Mouse (Mus musculus): ENCODE measurements around the gene Wrb. TPM values are rescaled to one million over a fixed set of nuclear protein-coding genes. Genes with fewer than 3 reads are reported as not detected.

Wrb gene
- polyA plus RNA-seq, 1 experiment from 2014 or later = 116 TPM

- 43% methylated on average over 9 of the region's 9 CpGs for whole genome bisulfite sequencing
- Histone ChIP-seq H3K9me3 (no peaks in the 10 kb centered on the region), H3K9ac (replicated peaks) (no peak overlapping the region; the same call in 1 of the 2 replicates), H3K4me1 (peaks cover 10% of the 10 kb centered on the region), H3K4me3 (peak overlapping the region; percentile 29), H3K4me2 (replicated peaks) (peak overlapping the region; percentile 58), H3K36me3 (no peaks in the 10 kb centered on the region), H3K27ac (replicated peaks) (no peak overlapping the region), H3K27me3 (no peaks in the 10 kb centered on the region; the same call in 1 of the 2 replicates)
- no peak for ATAC-seq (ENCODE audit: low FRiP score, low read depth)
Measured at GRCm38 (mm10) chr16:96200702-96201028, 55.5 kb downstream of the Wrb start.

GRCm38 (mm10) chr16:96201485-96202232 is 56.5 kb downstream of the Wrb start:
- Histone ChIP-seq H3K4me2 (replicated peaks) (no peak overlapping the region), H3K9me3 (no peaks in the 10 kb centered on the region), H3K9ac (replicated peaks) (no peak overlapping the region), H3K27me3 (no peaks in the 10 kb centered on the region; the same call in 1 of the 2 replicates), H3K4me1 (peaks cover 10% of the 10 kb centered on the region), H3K36me3 (no peaks in the 10 kb centered on the region), H3K4me3 (no peak overlapping the region), H3K27ac (replicated peaks) (no peak overlapping the region)
- ATAC-seq (ENCODE audit: low FRiP score, low read depth) = no peak
- 82% methylated on average over 11 of the region's 11 CpGs for WGBS

Other genes starting within 250 kb of the Wrb start
- gene Psmg1, start 154.4 kb upstream of the Wrb start, polyA plus RNA-seq (2016; fragmentation: Nextera tagmentation; extraction: Ambion mirVana) = 72.0 and 72.5 TPM in 2 replicates
- 210 and 222 TPM in 2 replicates for gene Brwd1, start 62.9 kb upstream of the Wrb start, polyA plus RNA-seq (2016; fragmentation: Nextera tagmentation; extraction: Ambion mirVana)
- gene Hmgn1, start 17.7 kb upstream of the Wrb start, polyA plus RNA-seq (2016; fragmentation: Nextera tagmentation; extraction: Ambion mirVana) = 718 and 726 TPM in 2 replicates
- gene Lca5l, start 46.9 kb downstream of the Wrb start, polyA plus RNA-seq (2016; fragmentation: Nextera tagmentation; extraction: Ambion mirVana) = 1.2 and 1.6 TPM in 2 replicates
- 0.84 and 2.5 TPM in 2 replicates for gene Sh3bgr, start 55.0 kb downstream of the Wrb start, polyA plus RNA-seq (2016; fragmentation: Nextera tagmentation; extraction: Ambion mirVana)
- 1.0 and 1.4 TPM in 2 replicates for gene B3galt5, start 90.4 kb downstream of the Wrb start, polyA plus RNA-seq (2016; fragmentation: Nextera tagmentation; extraction: Ambion mirVana)

All from midbrain, embryonic 12.5 days (tissue).